Mouse (Mus musculus) limb, embryonic 13.5 days (tissue): ENCODE measurements around the gene Rcbtb2. TPM values are rescaled to one million over a fixed set of nuclear protein-coding genes. Genes with fewer than 3 reads are reported as not detected.

Source experiments
- ATAC-seq: fragments of 200-750 bp; cut with Nextera tagmentation; 2 replicates; pipeline ENCODE4 v1.8.0; 2017; ENCODE audit warnings: low read depth, moderate number of reproducible peaks, moderate TSS enrichment; ENCODE audit not compliant: low FRiP score
- H3K27ac ChIP-seq: fragments of 300-500 bp; sonication (generic); 2 replicates; pipeline ENCODE4 v1.5.1; 2015; ENCODE audit warnings: inconsistent platforms, mild to moderate bottlenecking, moderate library complexity
- H3K27me3 ChIP-seq: fragments of 300-500 bp; sonication (generic); 2 replicates; pipeline ENCODE4 v1.6.1; 2015; ENCODE audit warnings: mild to moderate bottlenecking, inconsistent platforms
- H3K36me3 ChIP-seq: fragments of 300-500 bp; sonication (generic); 2 replicates; pipeline ENCODE4 v1.6.1; 2015; ENCODE audit warnings: inconsistent platforms, mild to moderate bottlenecking, moderate library complexity
- H3K4me1 ChIP-seq: fragments of 300-500 bp; sonication (generic); 2 replicates; pipeline ENCODE4 v1.6.1; 2015; ENCODE audit warnings: inconsistent platforms
- H3K4me2 ChIP-seq: fragments of 300-500 bp; sonication (generic); replicated peaks from 2 replicates; pipeline ENCODE4 v1.6.1; 2015; ENCODE audit warnings: inconsistent platforms, mild to moderate bottlenecking, moderate library complexity
- H3K4me3 ChIP-seq: fragments of 300-500 bp; sonication (generic); 2 replicates; pipeline ENCODE4 v1.5.1; 2015; ENCODE audit warnings: moderate library complexity, mild to moderate bottlenecking, inconsistent platforms
- H3K9ac ChIP-seq: fragments of 300-500 bp; sonication (generic); 2 replicates; pipeline ENCODE4 v1.6.1; 2015; ENCODE audit warnings: mild to moderate bottlenecking, inconsistent platforms
- H3K9me3 ChIP-seq: fragments of 300-500 bp; sonication (generic); 2 replicates; pipeline ENCODE4 v1.6.1; 2016; ENCODE audit warnings: inconsistent platforms
- WGBS: fragments of 180-500 bp; shearing (Covaris S2); methylation state at CpG from one replicate; pipeline ENCODE4 v1.1.7; 2015; 5-methylcytosine and 5-hydroxymethylcytosine counted together
- polyA plus RNA-seq: library from polyadenylated mRNA; unstranded; fragments of >200 nt; fragmentation: Nextera tagmentation; extraction: Ambion mirVana; gene quantifications from 2 replicates; pipeline ENCODE4 v1.2.1, GENCODE M21; 2015

Rcbtb2 gene
- polyA plus RNA-seq, 1 experiment from 2014 or later: 146 TPM

DNA sequence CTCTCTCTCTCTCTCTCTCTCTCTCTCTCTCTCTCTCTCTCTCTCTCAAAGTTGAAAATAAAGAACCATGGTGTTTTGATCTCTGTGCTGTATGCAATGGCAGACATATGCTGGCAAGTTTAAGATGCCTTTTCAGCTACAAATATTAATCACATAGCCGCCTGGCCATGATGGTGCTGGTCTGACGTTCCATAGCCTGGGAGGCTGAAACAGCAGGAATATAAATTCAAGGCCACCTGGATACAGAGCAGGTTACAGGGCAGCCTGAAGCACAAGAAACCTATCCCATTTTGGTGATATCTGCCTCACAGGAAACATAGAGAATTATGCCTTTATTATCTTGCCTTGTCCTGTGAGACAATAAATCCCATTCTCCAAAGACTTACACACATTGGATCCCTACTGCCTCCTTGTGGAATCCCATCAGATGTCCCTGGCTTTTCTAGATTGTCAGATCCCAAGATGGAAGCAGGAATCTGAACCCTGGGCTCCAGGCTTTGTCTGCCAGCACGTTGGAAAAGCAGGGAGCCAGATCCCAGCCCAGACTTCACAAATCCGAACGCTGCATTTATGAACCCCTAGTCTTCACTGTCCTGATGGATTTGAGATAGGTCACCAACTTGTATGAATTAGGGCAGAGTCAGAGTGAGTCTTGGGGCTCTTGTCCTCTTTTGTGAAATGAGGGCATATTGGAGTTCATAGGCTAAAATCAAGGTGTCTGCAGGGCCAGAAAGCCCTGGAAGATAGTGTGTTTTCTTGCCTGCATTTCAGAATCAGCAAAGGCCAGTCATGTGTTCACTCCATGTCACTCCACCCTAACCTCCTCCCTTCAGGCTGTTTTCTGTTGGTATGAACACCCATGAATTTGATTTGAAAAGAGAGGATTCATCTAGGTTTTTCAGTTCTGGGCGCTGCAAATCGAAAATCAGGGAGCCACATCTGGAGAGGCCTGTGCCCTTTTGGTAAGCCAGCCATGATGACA lies 5.1 kb upstream of the Rcbtb2 start:
- Histone ChIP-seq H3K9ac (no peak overlapping the region), H3K27ac (no peak overlapping the region; the same call in 1 of the 2 replicates), H3K9me3 (no peaks in the 10 kb centered on the region), H3K4me1 (peaks cover 37% of the 10 kb centered on the region), H3K4me3 (no peak overlapping the region; the same call in 1 of the 2 replicates), H3K27me3 (no peaks in the 10 kb centered on the region), H3K4me2 (peak overlapping the region; percentile 49), H3K36me3 (no peaks in the 10 kb centered on the region)
- WGBS: 67% methylated on average over 7 of the region's 7 CpGs
- no peak for ATAC-seq

DNA sequence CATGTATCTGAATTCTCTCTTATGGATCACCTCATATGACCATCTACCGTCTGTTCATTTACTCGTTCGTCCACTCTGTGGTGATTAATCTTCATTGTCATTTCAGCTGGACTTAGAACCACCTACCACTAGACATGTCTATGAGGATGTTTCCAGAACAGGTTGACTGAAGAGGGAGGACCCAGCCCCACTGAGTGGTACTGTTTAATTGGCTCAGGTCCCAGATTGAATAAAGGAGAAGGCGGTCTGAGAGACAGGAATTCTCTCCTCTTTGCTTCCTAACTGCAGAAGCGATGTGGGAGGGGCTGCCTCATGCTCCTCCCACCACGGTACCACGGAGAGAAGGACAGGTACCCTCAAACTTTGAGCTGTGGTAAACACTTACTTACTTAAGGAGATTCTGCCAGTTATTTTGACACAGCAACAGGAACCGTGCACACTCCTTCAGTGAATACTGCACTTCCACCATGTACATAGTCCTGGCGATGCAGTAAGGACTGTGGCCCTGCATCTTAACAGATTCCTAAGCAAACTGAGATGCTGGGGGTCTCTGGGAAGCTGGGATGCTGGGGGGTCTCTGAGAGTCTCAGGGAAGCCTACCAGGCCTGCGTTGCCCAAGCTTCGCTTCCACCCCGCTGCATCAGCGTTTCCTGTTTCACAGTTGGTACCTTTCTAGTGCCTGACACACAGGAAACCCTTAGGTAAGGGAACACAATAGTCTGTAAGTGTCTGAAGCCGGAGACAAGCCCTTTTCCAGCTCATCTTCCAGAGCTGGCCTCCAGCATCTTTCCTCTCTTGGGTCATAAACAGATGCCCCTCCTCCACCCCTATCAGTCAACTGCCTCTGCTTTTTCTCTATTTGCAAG lies 4.1 kb upstream of the Rcbtb2 start:
- Histone ChIP-seq H3K9me3 (no peaks in the 10 kb centered on the region), H3K9ac (no peak overlapping the region), H3K36me3 (no peaks in the 10 kb centered on the region), H3K4me2 (no peak overlapping the region), H3K27ac (no peak overlapping the region), H3K27me3 (no peaks in the 10 kb centered on the region), H3K4me3 (no peak overlapping the region), H3K4me1 (peaks cover 37% of the 10 kb centered on the region)
- no peak for ATAC-seq
- 72% methylated on average over 14 of the region's 14 CpGs for WGBS

DNA sequence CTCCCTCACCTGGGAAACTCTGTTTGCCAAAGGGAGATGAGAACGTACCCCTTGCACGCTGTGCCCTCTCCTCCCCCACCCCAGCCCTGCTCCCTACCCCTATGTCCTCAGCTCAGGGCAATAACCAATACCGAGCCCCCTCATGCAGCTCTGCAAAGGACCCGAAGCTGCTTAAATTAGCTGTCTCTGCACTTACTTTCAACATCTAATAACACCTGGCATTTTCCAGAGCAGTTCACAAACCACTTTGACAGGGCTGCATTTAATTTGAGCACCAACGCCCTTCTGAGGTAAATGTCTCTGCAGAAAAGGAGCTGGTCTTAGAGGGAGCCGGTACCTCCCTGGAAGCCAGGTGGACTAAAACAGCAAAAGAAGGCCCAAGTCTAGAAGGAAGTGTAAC lies 3.4 kb upstream of the Rcbtb2 start:
- H3K27me3 ChIP-seq: no peaks in the 10 kb centered on the region
- no peak overlapping the region for H3K4me3 ChIP-seq
- WGBS: 17% methylated on average over 6 of the region's 6 CpGs
- H3K36me3 ChIP-seq: no peaks in the 10 kb centered on the region
- no peak for ATAC-seq
- no peak overlapping the region for H3K4me2 ChIP-seq
- no peak overlapping the region for H3K9ac ChIP-seq
- no peak overlapping the region for H3K27ac ChIP-seq
- peaks cover 37% of the 10 kb centered on the region for H3K4me1 ChIP-seq
- no peaks in the 10 kb centered on the region for H3K9me3 ChIP-seq

DNA sequence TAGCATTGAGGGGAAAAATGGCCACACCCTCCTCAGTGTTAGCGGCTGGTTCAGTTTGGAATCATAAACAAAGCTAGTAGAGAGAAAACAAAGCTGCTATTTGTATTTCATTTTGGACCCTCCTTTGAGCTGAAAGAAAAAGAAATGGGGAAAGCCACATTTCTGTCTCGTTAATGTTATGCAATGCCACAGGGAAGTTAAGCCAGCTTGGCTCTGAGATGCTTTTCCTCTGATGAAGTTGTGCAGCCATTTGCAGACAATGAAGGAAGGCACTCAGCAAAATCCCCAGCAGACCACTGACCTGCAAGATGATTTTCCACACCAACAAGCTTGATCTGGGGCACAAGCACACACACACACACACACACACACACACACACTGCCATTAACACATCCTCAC lies 2.9 kb upstream of the Rcbtb2 start:
- Histone ChIP-seq H3K36me3 (no peaks in the 10 kb centered on the region), H3K4me3 (no peak overlapping the region), H3K27me3 (no peaks in the 10 kb centered on the region), H3K9ac (no peak overlapping the region), H3K27ac (no peak overlapping the region), H3K9me3 (no peaks in the 10 kb centered on the region), H3K4me2 (no peak overlapping the region), H3K4me1 (peaks cover 37% of the 10 kb centered on the region)
- 39% methylated on average over 2 of the region's 2 CpGs for WGBS
- no peak for ATAC-seq

DNA sequence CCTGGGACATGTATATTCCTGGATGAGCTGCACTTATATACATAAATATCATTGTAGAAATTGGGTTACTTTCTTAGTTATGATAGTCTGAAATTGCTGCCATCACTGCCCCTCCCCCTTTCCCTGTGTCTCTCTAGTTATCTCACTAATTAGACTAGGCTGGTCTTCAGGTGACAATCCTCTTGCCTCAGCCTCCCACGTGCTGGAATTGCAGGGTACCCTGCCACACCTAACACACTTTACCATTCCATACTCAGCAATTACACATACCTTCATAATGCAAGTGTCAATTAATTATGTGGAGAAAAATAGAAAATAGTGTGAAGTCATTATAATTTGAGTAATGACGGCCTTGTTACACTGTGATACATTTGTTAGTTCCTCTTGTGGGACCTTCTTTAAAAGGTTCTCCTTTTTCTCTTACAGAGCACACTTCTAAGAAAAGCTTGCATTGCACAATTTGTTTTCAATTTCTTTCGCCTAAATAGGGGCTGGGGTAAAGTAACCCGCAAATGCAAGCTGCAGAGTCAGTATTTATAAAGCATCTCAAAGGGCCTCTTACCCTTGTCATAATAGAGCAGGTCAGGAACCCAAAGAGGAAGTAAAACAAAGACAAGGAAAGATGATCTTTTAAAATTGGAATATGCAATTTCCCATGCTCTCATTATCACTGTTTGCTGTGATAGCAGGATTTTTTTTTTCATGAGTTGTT lies 470 bp upstream of the Rcbtb2 start:
- H3K9me3 ChIP-seq: no peaks in the 10 kb centered on the region
- H3K27me3 ChIP-seq: no peaks in the 10 kb centered on the region
- no peak overlapping the region for H3K9ac ChIP-seq
- no peak overlapping the region for H3K27ac ChIP-seq
- H3K4me3 ChIP-seq: no peak overlapping the region
- no peak overlapping the region for H3K4me2 ChIP-seq
- H3K4me1 ChIP-seq: peaks cover 23% of the 10 kb centered on the region
- no peak for ATAC-seq
- no peaks in the 10 kb centered on the region for H3K36me3 ChIP-seq
- WGBS: 52% methylated on average over 4 of the region's 4 CpGs

DNA sequence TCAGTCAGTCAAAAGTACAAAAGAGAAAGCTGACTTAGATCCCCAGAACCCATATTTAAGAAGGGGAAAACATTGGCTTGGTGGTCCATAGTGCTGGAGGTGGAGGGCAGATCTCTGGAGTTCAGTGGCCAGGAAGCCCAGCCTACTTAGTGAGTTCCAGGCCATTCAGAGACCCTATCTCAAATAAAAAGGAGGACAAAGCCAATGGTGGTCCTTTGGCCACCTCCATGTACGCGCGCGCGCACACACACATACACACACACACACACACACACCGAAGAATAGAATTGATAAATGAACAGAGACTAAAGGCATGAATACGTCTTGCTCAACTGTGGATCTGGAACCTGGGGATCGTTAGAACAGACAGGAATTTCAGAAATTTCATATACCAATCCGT lies 544 bp downstream of the Rcbtb2 start:
- no peaks in the 10 kb centered on the region for H3K36me3 ChIP-seq
- H3K4me2 ChIP-seq: no peak overlapping the region
- H3K9me3 ChIP-seq: no peaks in the 10 kb centered on the region
- H3K27me3 ChIP-seq: no peaks in the 10 kb centered on the region
- peaks cover 18% of the 10 kb centered on the region for H3K4me1 ChIP-seq
- H3K4me3 ChIP-seq: no peak overlapping the region
- H3K9ac ChIP-seq: no peak overlapping the region
- ATAC-seq: no peak
- WGBS: 89% methylated on average over 9 of the region's 9 CpGs
- no peak overlapping the region for H3K27ac ChIP-seq

DNA sequence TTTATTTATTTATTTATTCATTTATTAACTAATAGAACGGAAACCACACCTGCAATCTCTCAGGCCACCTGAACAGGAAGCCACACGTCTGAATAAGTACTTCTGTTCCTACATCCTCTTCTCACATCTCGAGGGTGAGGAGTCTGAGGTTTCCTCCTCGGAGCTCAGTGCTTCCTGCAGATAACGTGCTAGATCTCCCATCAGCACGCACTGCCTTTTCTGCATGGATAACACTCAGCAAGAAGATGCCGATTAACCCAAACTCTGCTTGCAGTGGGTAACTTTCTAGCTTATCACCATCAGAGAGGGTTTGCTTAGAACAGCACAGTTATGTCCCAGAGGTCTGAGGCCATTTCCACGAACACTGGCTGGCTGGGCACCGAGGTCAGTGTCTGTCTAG lies 949 bp downstream of the Rcbtb2 start:
- Histone ChIP-seq H3K4me2 (no peak overlapping the region), H3K9me3 (no peaks in the 10 kb centered on the region), H3K4me3 (no peak overlapping the region), H3K4me1 (peaks cover 17% of the 10 kb centered on the region), H3K9ac (no peak overlapping the region), H3K27me3 (no peaks in the 10 kb centered on the region), H3K36me3 (no peaks in the 10 kb centered on the region), H3K27ac (no peak overlapping the region)
- WGBS: 71% methylated on average over 9 of the region's 9 CpGs
- ATAC-seq: no peak

DNA sequence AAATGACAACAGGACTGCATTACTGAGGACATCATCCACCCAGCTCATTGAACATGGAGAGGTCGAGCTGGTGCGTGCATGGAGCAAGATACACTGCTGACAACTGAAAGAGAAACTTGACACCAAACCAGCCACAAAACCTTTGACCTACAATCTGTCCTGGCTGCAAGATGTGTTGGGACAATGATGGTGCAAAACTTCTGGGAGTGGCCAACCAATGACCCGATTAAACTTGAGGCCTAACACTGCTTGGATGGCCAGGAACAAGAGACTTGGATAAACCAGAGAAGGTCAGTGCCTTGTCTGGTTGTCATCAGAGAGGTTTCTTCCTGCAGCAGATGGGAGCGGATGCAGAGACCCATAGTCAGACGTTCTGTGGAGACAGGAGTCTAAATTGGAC lies 7.7 kb downstream of the Rcbtb2 start:
- H3K9me3 ChIP-seq: no peaks in the 10 kb centered on the region
- no peak for ATAC-seq
- H3K36me3 ChIP-seq: no peaks in the 10 kb centered on the region
- H3K9ac ChIP-seq: no peak overlapping the region
- 66% methylated on average over 5 of the region's 5 CpGs for WGBS
- H3K4me2 ChIP-seq: no peak overlapping the region
- no peak overlapping the region for H3K27ac ChIP-seq
- no peaks in the 10 kb centered on the region for H3K27me3 ChIP-seq
- H3K4me3 ChIP-seq: no peak overlapping the region
- H3K4me1 ChIP-seq: no peaks in the 10 kb centered on the region

DNA sequence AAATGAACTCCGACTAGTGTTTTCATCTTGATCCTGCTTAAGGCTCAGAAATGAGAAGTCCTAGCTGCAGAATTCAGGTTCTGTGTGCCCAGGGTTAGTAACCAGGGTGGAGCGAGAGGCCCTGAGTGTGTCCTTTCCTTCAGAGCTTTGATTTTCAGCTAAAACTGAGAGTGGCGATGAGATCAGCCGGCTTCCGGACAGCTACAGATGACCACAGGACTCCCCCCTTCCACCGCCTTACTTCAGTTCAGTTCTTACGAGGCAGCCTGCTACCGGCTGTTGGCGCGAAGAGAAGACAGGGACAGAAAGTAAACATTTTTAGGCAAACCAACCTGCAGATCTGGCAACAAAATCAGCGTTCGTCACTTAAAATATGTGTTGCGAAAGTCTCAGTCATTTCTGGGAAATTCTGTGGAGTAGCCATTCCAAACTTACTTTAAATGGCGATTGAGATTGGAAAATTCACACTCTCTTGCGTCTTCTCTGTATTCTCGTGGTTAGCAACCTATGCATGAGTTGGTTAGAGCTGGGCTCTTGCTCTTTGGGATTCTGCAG lies 9.1 kb downstream of the Rcbtb2 start:
- no peak for ATAC-seq

DNA sequence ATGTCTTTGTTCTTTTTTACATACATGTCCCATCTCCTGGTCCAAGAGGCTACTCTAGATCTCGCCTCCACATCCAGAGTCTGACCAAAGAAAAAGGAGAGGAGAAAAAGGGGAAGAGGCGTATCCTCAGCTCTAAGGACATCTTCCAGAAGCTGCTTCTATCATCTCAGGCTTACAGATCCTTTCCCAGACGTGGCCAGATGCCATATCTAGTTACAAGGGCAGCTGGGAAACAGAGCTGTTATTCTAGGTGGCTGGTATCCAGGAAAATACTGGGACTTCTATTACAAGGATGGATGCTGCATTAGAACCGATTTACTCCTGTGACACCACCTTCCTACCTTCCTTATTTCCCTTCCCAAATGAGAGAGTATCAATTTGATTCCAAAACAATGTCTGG lies 9.9 kb downstream of the Rcbtb2 start:
- no peak overlapping the region for H3K9ac ChIP-seq
- H3K4me1 ChIP-seq: no peaks in the 10 kb centered on the region
- no peak overlapping the region for H3K4me2 ChIP-seq
- H3K27me3 ChIP-seq: no peaks in the 10 kb centered on the region
- WGBS: 66% methylated on average over 4 of the region's 4 CpGs
- H3K9me3 ChIP-seq: no peaks in the 10 kb centered on the region
- no peak overlapping the region for H3K4me3 ChIP-seq
- H3K27ac ChIP-seq: no peak overlapping the region
- no peak for ATAC-seq
- H3K36me3 ChIP-seq: no peaks in the 10 kb centered on the region

More for the DNA sequence above, 9.1 kb downstream of the Rcbtb2 start:
- Histone ChIP-seq H3K4me3 (no peak overlapping the region), H3K9me3 (no peaks in the 10 kb centered on the region), H3K27me3 (no peaks in the 10 kb centered on the region), H3K27ac (no peak overlapping the region), H3K9ac (no peak overlapping the region), H3K36me3 (no peaks in the 10 kb centered on the region), H3K4me1 (no peaks in the 10 kb centered on the region), H3K4me2 (no peak overlapping the region)
- WGBS: 88% methylated on average over 16 of the region's 16 CpGs

DNA sequence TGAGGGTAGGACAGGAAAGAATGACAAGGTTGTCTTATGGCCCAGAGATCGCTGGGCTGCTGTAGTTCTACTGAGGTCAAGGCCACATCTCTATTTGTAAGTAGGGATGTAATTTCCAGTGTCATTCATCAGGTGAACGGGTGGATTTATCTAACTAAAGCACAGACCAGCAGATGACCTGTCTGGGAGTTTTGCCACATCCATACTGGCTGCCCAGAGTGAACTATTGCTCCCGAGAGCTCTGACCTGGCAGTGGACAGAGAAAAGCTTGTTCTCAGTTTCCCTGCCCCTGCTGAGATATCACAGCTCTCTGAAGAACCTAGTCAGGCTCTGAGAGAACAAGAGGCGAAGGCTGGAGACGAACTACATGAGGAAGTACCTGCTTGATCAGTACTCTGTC lies 14.4 kb downstream of the Rcbtb2 start:
- Histone ChIP-seq H3K4me3 (no peak overlapping the region), H3K4me1 (peaks cover 6% of the 10 kb centered on the region), H3K27me3 (no peaks in the 10 kb centered on the region), H3K36me3 (no peaks in the 10 kb centered on the region), H3K9me3 (no peaks in the 10 kb centered on the region), H3K27ac (no peak overlapping the region), H3K9ac (no peak overlapping the region), H3K4me2 (no peak overlapping the region)
- 72% methylated on average over 5 of the region's 5 CpGs for WGBS
- no peak for ATAC-seq
